Mouse (Mus musculus): ENCODE data around the gene Yeats2.

The Yeats2 gene

DNA sequence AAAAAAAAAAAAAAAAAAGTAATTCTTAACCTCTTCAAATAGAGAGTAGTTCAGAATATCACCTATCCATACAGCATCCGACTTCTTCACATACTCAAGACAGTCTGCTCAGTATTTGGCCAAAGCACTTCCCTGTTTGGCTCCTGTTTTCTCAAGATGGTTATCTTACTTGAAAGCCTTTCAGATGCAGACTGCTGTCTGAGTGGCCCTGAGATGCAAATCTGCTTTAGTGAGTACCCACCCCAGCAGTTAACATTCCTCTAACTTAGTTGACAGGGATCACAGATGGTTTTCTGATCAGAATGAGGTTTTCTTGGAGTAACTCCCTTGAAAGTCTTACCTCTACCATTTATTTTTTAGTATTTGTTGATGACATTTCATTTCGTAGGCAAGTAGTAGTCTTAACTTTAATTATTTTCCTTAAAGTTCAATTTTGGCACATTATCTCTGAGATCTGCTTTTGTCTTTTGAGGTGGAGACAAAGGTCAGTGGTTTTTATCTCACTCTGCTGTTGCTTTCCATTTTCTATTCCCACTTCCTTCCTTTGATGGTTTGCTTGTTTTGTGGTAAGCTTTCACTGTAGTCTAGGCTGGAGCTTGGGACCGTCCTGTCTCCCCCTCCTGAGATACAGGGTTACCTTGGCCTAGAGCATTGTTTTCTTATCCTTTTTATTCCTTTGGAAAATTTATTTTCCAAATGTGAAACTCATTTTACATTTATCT lies 50.5 kb downstream of the Yeats2 start:
- no peak for DNase-seq (ENCODE audit: low spot score)

DNA sequence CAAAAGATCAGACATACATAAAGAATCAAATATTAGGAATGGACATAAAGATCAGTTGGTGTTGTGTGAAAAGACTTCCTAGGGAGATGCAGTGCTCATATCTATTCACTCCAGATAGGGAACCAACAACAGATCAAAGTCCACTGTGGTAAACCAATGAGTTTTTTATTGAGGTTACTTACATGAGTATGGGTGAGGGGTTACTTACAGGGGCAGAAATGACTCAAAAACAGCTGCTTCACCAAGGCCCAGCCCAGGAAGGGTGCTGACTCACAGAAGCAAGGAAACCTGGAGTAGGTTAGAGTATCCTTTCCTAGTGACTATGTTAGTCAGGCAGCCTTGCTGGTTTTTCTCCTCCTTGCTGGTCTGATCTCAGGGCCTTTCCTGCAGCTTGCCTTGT lies 51.2 kb downstream of the Yeats2 start:
- DNase-seq (ENCODE audit: low spot score): no peak

- peak; percentile 39 for DNase-seq (ENCODE audit: low spot score)
Measured at GRCm38 (mm10) chr16:20195546-20195945, 54.7 kb downstream of the Yeats2 start.

DNA sequence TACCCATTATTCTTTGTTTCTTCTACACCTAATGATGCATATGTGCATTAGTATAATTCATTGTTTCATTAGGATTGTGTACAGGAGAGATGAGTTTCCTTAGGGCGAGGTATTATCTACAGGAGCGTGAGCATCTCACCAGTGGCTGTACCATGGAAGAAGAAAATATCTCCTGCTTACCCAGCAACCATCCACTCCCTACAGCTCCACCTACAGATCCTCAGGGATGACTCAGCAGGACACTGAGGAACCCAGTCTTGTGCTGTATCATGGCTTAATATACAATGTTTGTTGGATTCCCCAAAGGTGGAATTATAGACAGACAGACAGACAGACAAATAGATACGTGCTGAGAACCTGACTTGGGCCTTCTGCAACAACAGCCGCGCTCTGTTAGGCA lies 56.1 kb downstream of the Yeats2 start:
- DNase-seq (ENCODE audit: low spot score): no peak

DNA sequence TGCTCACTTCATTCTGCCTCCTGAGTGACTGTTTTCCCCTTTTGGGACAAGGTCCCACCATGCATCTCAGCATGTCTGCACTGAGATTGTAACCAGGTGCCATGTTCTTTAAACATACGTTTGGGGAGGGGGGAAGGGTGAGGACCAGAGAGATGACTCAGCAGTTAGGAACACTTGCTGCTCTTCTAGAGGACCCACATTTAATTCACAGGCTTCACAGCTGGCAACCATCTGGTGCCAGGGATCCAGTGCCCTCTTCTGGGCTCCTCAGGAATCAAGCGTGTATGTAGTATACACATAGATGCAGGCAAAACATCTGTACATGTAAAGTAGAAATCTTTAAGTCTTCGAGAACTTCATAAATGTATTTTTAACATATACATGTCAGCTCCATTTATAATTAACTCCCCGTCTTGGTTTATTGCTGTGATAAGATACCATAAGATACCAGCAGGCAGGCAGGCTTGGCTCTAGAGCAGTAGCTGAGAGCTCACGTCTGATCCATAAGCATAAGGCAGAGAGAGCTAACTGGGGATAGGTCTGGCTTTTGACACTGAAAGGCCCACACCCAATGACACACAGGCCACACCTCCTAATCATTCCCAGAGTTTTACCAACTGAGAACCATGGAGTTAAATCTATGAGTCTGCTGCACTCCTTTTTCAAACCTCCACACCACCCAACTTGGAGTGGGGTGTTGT lies 58.8 kb downstream of the Yeats2 start:
- DNase-seq (ENCODE audit: low spot score): no peak

- peak; percentile 86 for DNase-seq (ENCODE audit: low spot score)
Measured at GRCm38 (mm10) chr16:20213591-20214226, 72.8 kb downstream of the Yeats2 start.

DNA sequence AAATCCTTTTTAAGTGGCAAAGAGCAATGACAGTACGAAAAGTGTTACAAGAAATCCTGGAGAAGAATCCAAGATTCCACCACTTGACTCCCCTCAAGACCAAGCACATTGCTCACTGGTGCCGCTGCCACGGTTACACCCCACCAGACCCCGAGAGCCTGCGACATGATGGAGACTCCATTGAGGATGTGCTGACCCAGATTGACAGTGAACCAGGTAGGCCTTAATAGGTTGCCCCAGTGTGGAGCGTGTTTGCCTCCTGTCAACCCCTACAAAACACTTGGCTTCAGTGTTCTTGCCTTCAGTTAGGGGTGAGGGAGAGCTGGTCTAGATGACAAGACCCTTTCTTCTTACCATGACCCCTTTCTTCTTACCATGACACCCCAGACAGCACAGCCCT lies 81.9 kb downstream of the Yeats2 start:
- no peak for DNase-seq (ENCODE audit: low spot score)

GRCm38 (mm10) chr16:20226676-20227075 lies 85.8 kb downstream of the Yeats2 start:
- DNase-seq (ENCODE audit: low spot score): no peak

DNA sequence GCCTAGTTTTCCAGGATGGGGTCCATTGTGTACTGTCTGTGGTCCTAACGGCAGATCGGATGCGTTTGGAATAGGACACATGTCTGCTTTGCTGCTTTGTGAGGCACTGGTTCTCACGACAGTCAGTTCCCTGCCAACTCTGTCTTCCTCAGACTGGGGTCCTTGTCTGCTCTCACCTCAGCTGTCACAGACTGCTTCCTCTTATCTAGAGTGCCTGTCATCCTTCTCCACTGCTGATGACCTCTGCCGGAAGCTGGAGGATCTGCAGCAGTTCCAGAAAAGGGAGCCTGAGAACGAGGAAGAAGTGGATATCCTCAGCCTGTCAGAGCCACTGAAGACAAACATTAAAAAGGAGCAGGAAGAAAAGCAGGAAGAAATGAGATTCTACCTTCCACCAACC lies 86.6 kb downstream of the Yeats2 start:
- DNase-seq (ENCODE audit: low spot score): no peak

DNA sequence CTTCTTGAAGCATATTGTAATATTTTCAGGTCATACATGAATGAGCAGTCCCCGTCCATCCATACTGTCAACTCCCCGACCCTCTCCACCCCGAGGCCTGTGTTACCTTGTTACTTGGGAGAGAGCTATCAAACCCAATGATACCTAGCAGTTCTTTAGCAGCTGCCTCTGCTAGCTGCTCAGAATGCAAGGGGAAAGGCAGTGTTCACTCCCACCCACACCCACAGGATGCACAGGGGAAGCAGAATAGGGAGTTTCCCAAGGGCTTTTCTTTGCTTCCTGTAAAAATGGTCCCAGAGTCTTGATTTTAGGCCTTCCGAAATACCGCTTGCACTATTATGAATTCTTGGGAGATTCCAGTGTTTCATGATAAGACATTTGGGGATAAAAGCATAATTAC lies 87.3 kb downstream of the Yeats2 start:
- no peak for DNase-seq (ENCODE audit: low spot score)

DNA sequence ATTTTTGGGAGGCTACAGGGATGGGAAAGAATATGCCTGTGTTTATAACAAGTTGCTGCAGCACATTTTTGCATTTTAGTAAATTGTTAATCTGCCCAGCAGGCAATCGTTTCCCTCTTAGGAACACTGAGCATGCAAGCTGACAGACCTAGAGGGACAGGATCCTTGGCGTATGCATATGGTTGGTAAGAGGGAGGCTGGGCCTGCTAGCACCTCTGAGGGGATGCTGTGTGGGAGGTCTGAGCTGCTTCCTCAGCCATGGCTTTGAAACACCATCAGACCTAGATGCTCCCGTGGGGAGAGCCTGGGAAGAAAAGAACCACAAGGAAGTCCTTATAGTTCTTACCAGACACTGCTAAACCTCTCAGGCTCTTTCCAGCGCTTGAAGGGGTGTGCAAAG lies 93.5 kb downstream of the Yeats2 start:
- DNase-seq (ENCODE audit: low spot score): no peak

GRCm38 (mm10) chr16:20237426-20237825 lies 96.6 kb downstream of the Yeats2 start:
- peak; percentile 33 for DNase-seq (ENCODE audit: low spot score)

GRCm38 (mm10) chr16:20238646-20239045 lies 97.8 kb downstream of the Yeats2 start:
- no peak for DNase-seq (ENCODE audit: low spot score)

GRCm38 (mm10) chr16:20240468-20241414 lies 99.9 kb downstream of the Yeats2 start, which contains the start of gene Map6d1:
Gene Map6d1 (minus strand): TSS chr16:20241358.
- no peak for DNase-seq (ENCODE audit: low spot score)

DNA sequence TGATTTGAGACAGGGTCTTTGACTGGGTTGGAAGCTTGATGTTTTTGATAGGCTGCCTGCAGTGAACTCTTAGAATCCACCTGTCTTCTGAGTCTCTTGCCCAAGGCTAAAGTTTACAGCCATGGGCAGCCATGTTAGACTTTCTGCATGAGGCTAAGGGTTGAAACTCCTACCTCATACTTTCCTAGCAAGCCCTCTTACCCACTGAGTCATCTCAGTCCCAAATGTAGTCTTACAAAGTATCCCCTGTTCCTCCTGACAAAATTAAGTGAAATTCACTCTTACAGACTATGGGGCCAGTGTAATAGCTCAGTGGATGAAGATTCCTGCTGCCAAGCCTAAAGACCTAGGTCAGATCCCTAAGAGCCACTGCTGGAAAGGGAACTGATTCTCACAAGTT lies 106.2 kb downstream of the Yeats2 start:
- DNase-seq (ENCODE audit: low spot score): no peak

GRCm38 (mm10) chr16:20248442-20249174 lies 107.7 kb downstream of the Yeats2 start:
- DNase-seq (ENCODE audit: low spot score): no peak

DNA sequence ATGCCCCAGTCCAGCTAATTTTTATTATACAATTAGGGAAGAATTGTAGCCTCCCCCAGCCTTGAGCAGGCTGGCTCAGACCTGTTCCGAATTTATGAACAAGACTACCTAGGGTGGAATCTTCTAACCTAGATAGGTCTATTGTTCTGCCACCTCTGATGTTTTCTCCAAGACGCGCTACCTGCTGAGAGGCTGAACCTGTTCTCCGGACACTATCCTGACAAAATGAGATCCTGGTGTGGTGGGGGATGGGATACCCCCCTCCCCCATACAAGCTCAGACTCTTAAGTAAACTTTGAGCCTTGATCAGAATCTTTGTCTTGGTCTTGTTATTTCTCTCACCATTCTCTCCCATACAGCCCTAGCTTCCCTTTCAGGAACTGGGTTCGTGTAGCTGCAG lies 117.1 kb downstream of the Yeats2 start:
- no peak for DNase-seq (ENCODE audit: low spot score)

GRCm38 (mm10) chr16:20265089-20265488 lies 124.2 kb downstream of the Yeats2 start:
- DNase-seq (ENCODE audit: low spot score): no peak

DNA sequence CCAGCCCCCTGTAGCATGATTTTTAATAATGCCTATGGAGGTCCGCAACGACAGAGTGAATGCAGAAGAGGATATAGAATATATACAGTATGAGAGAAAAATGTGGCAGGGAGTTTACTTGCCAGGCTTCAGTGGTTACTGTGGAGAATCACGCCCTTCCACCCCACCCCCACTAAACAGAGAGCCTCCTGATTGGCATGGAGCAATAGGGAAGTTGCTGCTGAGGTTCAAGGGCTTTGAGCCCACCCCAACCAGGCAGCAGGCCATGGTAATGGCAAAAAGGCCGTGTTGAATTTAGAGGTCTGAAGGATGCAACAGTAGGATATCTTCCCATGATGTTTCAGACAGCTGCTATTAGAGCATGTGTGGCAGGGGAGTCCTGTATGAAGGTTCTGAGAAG lies 130.5 kb downstream of the Yeats2 start:
- DNase-seq (ENCODE audit: low spot score): no peak

DNA sequence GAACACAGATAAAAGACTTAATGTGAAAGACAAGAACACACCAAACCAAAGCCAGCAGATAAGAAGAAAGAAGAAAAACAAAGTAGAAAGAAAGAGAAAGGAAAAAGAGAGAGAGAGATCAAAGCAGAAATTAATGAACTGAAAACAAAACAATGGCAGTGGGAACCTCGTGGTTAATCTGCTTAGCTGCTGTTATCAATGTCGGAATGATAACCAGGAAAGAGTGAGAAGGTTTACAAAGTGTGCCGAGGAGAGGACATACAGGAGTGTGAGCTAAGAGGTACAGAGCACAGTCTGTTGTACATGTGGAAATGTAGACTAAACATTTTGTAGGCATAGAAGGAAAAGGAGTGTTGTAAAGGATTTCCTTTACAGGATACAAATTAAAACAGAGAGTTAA lies 132.1 kb downstream of the Yeats2 start:
- no peak for DNase-seq (ENCODE audit: low spot score)

- DNase-seq (ENCODE audit: low spot score): peak; percentile 56
Measured at GRCm38 (mm10) chr16:20279395-20279794, 138.5 kb downstream of the Yeats2 start.
